Mouse (Mus musculus): Measurements from ENCODE around the gene Ubxn11. TPM values are rescaled to one million over a fixed set of nuclear protein-coding genes. Genes with fewer than 3 reads are reported as not detected.

Ubxn11 gene
- total RNA-seq, 2 experiments from 2014 or later = 6.5 to 10.7 TPM

- ATAC-seq (replicated peaks; ENCODE audit: poor library complexity) = no peak
Observed at GRCm38 (mm10) chr4:134090521-134091224, 11.7 kb upstream of the Ubxn11 start.

GRCm38 (mm10) chr4:134091225-134091529 is 11.2 kb upstream of the Ubxn11 start:
- no peak for ATAC-seq (replicated peaks; ENCODE audit: poor library complexity)

- peak; percentile 68 for ATAC-seq (replicated peaks; ENCODE audit: poor library complexity)
Observed at GRCm38 (mm10) chr4:134092382-134093288, 9.7 kb upstream of the Ubxn11 start.

- no peak for ATAC-seq (replicated peaks; ENCODE audit: poor library complexity)
Observed at GRCm38 (mm10) chr4:134094004-134094564, 8.3 kb upstream of the Ubxn11 start.

GRCm38 (mm10) chr4:134094923-134095547 is 7.3 kb upstream of the Ubxn11 start, which contains the start of gene Cd52:
Cd52 (minus strand) TSS chr4:134095082.
- ATAC-seq (replicated peaks; ENCODE audit: poor library complexity) = peak; percentile 42

- ATAC-seq (replicated peaks; ENCODE audit: poor library complexity) = no peak
Observed at GRCm38 (mm10) chr4:134096120-134096519, 6.2 kb upstream of the Ubxn11 start.

- ATAC-seq (replicated peaks; ENCODE audit: poor library complexity) = peak; percentile 38
Observed at GRCm38 (mm10) chr4:134097015-134097608, 5.3 kb upstream of the Ubxn11 start.

GRCm38 (mm10) chr4:134098628-134099027 is 3.7 kb upstream of the Ubxn11 start:
- ATAC-seq (replicated peaks; ENCODE audit: poor library complexity) = peak; percentile 63

- ATAC-seq (replicated peaks; ENCODE audit: poor library complexity) = no peak
Observed at GRCm38 (mm10) chr4:134100245-134100644, 2.1 kb upstream of the Ubxn11 start.

GRCm38 (mm10) chr4:134102742-134103119 is 361 bp downstream of the Ubxn11 start:
- peak; percentile 62 for ATAC-seq (replicated peaks; ENCODE audit: poor library complexity)

GRCm38 (mm10) chr4:134106105-134106504 is 3.7 kb downstream of the Ubxn11 start:
- ATAC-seq (replicated peaks; ENCODE audit: poor library complexity) = peak; percentile 40

GRCm38 (mm10) chr4:134107730-134108129 is 5.4 kb downstream of the Ubxn11 start:
- ATAC-seq (replicated peaks; ENCODE audit: poor library complexity) = no peak

- no peak for ATAC-seq (replicated peaks; ENCODE audit: poor library complexity)
Observed at GRCm38 (mm10) chr4:134108196-134108595, 5.8 kb downstream of the Ubxn11 start.

- peak; percentile 57 for ATAC-seq (replicated peaks; ENCODE audit: poor library complexity)
Observed at GRCm38 (mm10) chr4:134110653-134111052, 8.3 kb downstream of the Ubxn11 start.

- no peak for ATAC-seq (replicated peaks; ENCODE audit: poor library complexity)
Observed at GRCm38 (mm10) chr4:134112403-134112802, 10.0 kb downstream of the Ubxn11 start.

GRCm38 (mm10) chr4:134113356-134113994 is 11.1 kb downstream of the Ubxn11 start:
- ATAC-seq (replicated peaks; ENCODE audit: poor library complexity) = no peak

- no peak for ATAC-seq (replicated peaks; ENCODE audit: poor library complexity)
Observed at GRCm38 (mm10) chr4:134114038-134114437, 11.7 kb downstream of the Ubxn11 start.

GRCm38 (mm10) chr4:134115215-134116144 is 13.1 kb downstream of the Ubxn11 start:
- no peak for ATAC-seq (replicated peaks; ENCODE audit: poor library complexity)

- no peak for ATAC-seq (replicated peaks; ENCODE audit: poor library complexity)
Observed at GRCm38 (mm10) chr4:134116501-134116900, 14.1 kb downstream of the Ubxn11 start.

All from megakaryocyte progenitor cell, adult 5-6 weeks (primary cell).